Mouse (Mus musculus): ENCODE results near the gene Olfr1301. TPM values are rescaled to one million over a fixed set of nuclear protein-coding genes. Genes with fewer than 3 reads are reported as not detected.

Gene Olfr1301
- not detected for total RNA-seq (2021)
- long read RNA-seq, experiment 1, result 0 reads
- long read RNA-seq, experiment 2, result 0 reads

- DNase-seq (ENCODE audit: low spot score), result no peak
Observed at GRCm38 (mm10) chr2:111750706-111751105, at the start of gene Olfr1301. Gene Olfr1301, plus strand, starts transcription at chr2:111751006.

GRCm38 (mm10) chr2:111726739-111727138 is 24.1 kb upstream of the Olfr1301 start:
- no peak for DNase-seq (ENCODE audit: low spot score)

- DNase-seq (ENCODE audit: low spot score), result no peak
Observed at GRCm38 (mm10) chr2:111777129-111777528, 26.3 kb downstream of the Olfr1301 start, which contains the start of gene Olfr1302. Gene Olfr1302, plus strand, starts transcription at chr2:111777429.

Other genes with a start within 250 kb of the Olfr1301 start
- not detected for gene Olfr1293-ps, start 225.8 kb upstream of the Olfr1301 start, total RNA-seq (2021)
- gene Olfr1294, start 210.7 kb upstream of the Olfr1301 start, total RNA-seq (2021), result not detected
- not detected for gene Olfr1295, start 181.3 kb upstream of the Olfr1301 start, total RNA-seq (2021)
- gene Olfr1297, start 124.5 kb upstream of the Olfr1301 start, total RNA-seq (2021), result not detected
- not detected for gene Olfr1298, start 101.8 kb upstream of the Olfr1301 start, total RNA-seq (2021)
- not detected for gene Olfr1299, start 89.6 kb upstream of the Olfr1301 start, total RNA-seq (2021)
- gene Olfr1302, start 26.4 kb downstream of the Olfr1301 start, total RNA-seq (2021), result not detected
- not detected for gene Olfr1303, start 69.3 kb downstream of the Olfr1301 start, total RNA-seq (2021)
- gene Olfr1305, start 126.1 kb downstream of the Olfr1301 start, total RNA-seq (2021), result not detected
- gene Olfr1306, start 165.3 kb downstream of the Olfr1301 start, total RNA-seq (2021), result not detected
- not detected for gene Olfr1307, start 198.4 kb downstream of the Olfr1301 start, total RNA-seq (2021)
- gene Olfr1308, start 213.9 kb downstream of the Olfr1301 start, total RNA-seq (2021), result not detected
- gene Olfr1309, start 239.3 kb downstream of the Olfr1301 start, total RNA-seq (2021), result not detected

Data from gastrocnemius, adult 18-20 months (tissue).